Mouse (Mus musculus): ENCODE measurements around the gene Mrps34. TPM values are rescaled to one million over a fixed set of nuclear protein-coding genes. Genes with fewer than 3 reads are reported as not detected.

The Mrps34 gene
- polyA plus RNA-seq, 1 experiment from 2014 or later: 141 TPM

- Histone ChIP-seq H3K4me1 (replicated peaks; ENCODE audit: insufficient read depth, low read length) (peaks cover 9% of the 10 kb centered on the region), H3K9me3 (replicated peaks; ENCODE audit: low read length) (no peaks in the 10 kb centered on the region), H3K27me3 (ENCODE audit: insufficient read depth, low read length) (no peaks in the 10 kb centered on the region), H3K27ac (no peak overlapping the region; the same call in 1 of the 2 replicates), H3K4me2 (ENCODE audit: low read length) (peak overlapping the region; percentile 82), H3K36me3 (ENCODE audit: insufficient read depth, low read length) (peaks cover 13% of the 10 kb centered on the region; the same call in 1 of the 2 replicates), H3K4me3 (replicated peaks; ENCODE audit: low read depth, low read length) (peak overlapping the region; percentile 87), H3K9ac (ENCODE audit: low read depth, low read length) (peak overlapping the region; percentile 73)
- 28% methylated on average over 22 of the region's 22 CpGs for WGBS
- ATAC-seq (replicated peaks; ENCODE audit: low FRiP score, low read depth): no peak
- TF ChIP-seq CTCF (IDR thresholded peaks at IDR 0.05; ENCODE audit: low read depth): no peak
- DNase-seq (ENCODE audit: low spot score): no peak
These were observed 9.4 kb upstream of the Mrps34 start for GRCm38 (mm10) chr17:24885356-24886133.

GRCm38 (mm10) chr17:24886134-24886931, 8.6 kb upstream of the Mrps34 start, which contains the start of the genes Nubp2 and Spsb3:
Gene Nubp2, minus strand, starts transcription at chr17:24886349.
Gene Spsb3, plus strand, starts transcription at chr17:24886643.
- H3K36me3 ChIP-seq (ENCODE audit: insufficient read depth, low read length): peaks cover 20% of the 10 kb centered on the region; the same call in 1 of the 2 replicates
- peak within 1 kb of the TSS; percentile 82 for H3K4me2 ChIP-seq (ENCODE audit: low read length)
- peak within 1 kb of the TSS; percentile 80 for H3K27ac ChIP-seq
- WGBS: under 1% methylated on average over 69 of the region's 69 CpGs
- ATAC-seq (replicated peaks; ENCODE audit: low FRiP score, low read depth) (peak; percentile 94), DNase-seq (ENCODE audit: low spot score) (peak; percentile 100)
- no peak; the same call in 1 of the 2 replicates for TF ChIP-seq CTCF (IDR thresholded peaks at IDR 0.05; ENCODE audit: low read depth)
- H3K9ac ChIP-seq (ENCODE audit: low read depth, low read length): peak within 1 kb of the TSS; percentile 77
- H3K27me3 ChIP-seq (ENCODE audit: insufficient read depth, low read length): no peaks in the 10 kb centered on the region
- H3K4me3 ChIP-seq (replicated peaks; ENCODE audit: low read depth, low read length): peak within 1 kb of the TSS; percentile 87
- H3K4me1 ChIP-seq (replicated peaks; ENCODE audit: insufficient read depth, low read length): peaks cover 9% of the 10 kb centered on the region
- H3K9me3 ChIP-seq (replicated peaks; ENCODE audit: low read length): no peaks in the 10 kb centered on the region

- no peak for TF ChIP-seq CTCF (IDR thresholded peaks at IDR 0.05; ENCODE audit: low read depth)
- Histone ChIP-seq H3K9ac (ENCODE audit: low read depth, low read length) (peak overlapping the region; percentile 77), H3K27me3 (ENCODE audit: insufficient read depth, low read length) (no peaks in the 10 kb centered on the region), H3K27ac (peak overlapping the region; percentile 80), H3K9me3 (replicated peaks; ENCODE audit: low read length) (no peaks in the 10 kb centered on the region), H3K4me1 (replicated peaks; ENCODE audit: insufficient read depth, low read length) (peaks cover 7% of the 10 kb centered on the region), H3K4me2 (ENCODE audit: low read length) (peak overlapping the region; percentile 76), H3K36me3 (ENCODE audit: insufficient read depth, low read length) (peaks cover 23% of the 10 kb centered on the region), H3K4me3 (replicated peaks; ENCODE audit: low read depth, low read length) (peak overlapping the region; percentile 76)
- no peak for DNase-seq (ENCODE audit: low spot score)
- ATAC-seq (replicated peaks; ENCODE audit: low FRiP score, low read depth): peak; percentile 23
- WGBS: 1% methylated on average over 18 of the region's 18 CpGs
These were observed 8.0 kb upstream of the Mrps34 start for GRCm38 (mm10) chr17:24886932-24887271.

GRCm38 (mm10) chr17:24887291-24888080, 7.4 kb upstream of the Mrps34 start:
- Histone ChIP-seq H3K4me3 (replicated peaks; ENCODE audit: low read depth, low read length) (peak overlapping the region; percentile 76), H3K36me3 (ENCODE audit: insufficient read depth, low read length) (peaks cover 26% of the 10 kb centered on the region), H3K27ac (peak overlapping the region; percentile 80), H3K9ac (ENCODE audit: low read depth, low read length) (peak overlapping the region; percentile 77), H3K4me2 (ENCODE audit: low read length) (peak overlapping the region; percentile 76), H3K27me3 (ENCODE audit: insufficient read depth, low read length) (no peaks in the 10 kb centered on the region), H3K4me1 (replicated peaks; ENCODE audit: insufficient read depth, low read length) (peaks cover 6% of the 10 kb centered on the region), H3K9me3 (replicated peaks; ENCODE audit: low read length) (no peaks in the 10 kb centered on the region)
- ATAC-seq (replicated peaks; ENCODE audit: low FRiP score, low read depth): no peak
- WGBS: 56% methylated on average over 18 of the region's 18 CpGs
- TF ChIP-seq CTCF (IDR thresholded peaks at IDR 0.05; ENCODE audit: low read depth): no peak
- DNase-seq (ENCODE audit: low spot score): peak; percentile 13

- Histone ChIP-seq H3K27me3 (ENCODE audit: insufficient read depth, low read length) (no peaks in the 10 kb centered on the region), H3K9me3 (replicated peaks; ENCODE audit: low read length) (no peaks in the 10 kb centered on the region), H3K36me3 (ENCODE audit: insufficient read depth, low read length) (peaks cover 35% of the 10 kb centered on the region), H3K27ac (no peak overlapping the region), H3K4me3 (replicated peaks; ENCODE audit: low read depth, low read length) (no peak overlapping the region), H3K9ac (ENCODE audit: low read depth, low read length) (no peak overlapping the region), H3K4me2 (ENCODE audit: low read length) (no peak overlapping the region), H3K4me1 (replicated peaks; ENCODE audit: insufficient read depth, low read length) (peaks cover 6% of the 10 kb centered on the region)
- DNase-seq (ENCODE audit: low spot score) (no peak), ATAC-seq (replicated peaks; ENCODE audit: low FRiP score, low read depth) (no peak)
- TF ChIP-seq CTCF (IDR thresholded peaks at IDR 0.05; ENCODE audit: low read depth): no peak
- 85% methylated on average over 3 of the region's 3 CpGs for WGBS
These were observed 6.1 kb upstream of the Mrps34 start for GRCm38 (mm10) chr17:24888862-24889261.

Data from kidney, postnatal 0 days (tissue).